Mouse (Mus musculus) layer of hippocampus, adult 8-10 months (tissue): Measurements from ENCODE around the gene Otulin. TPM values are rescaled to one million over a fixed set of nuclear protein-coding genes. Genes with fewer than 3 reads are reported as not detected.
A peak's percentile ranks its signal among the peaks of the same experiment; 100 is the strongest.

ENCODE experiments used
- DNase-seq, 2 experiments: peaks; one replicate each; pipeline ENCODE4 v3.0.0; 2022; ENCODE audit warnings: low spot score in 2 of 2
- total RNA-seq, 4 experiments: library from RNA; stranded (reverse); gene quantifications; 2 replicates each; pipeline ENCODE4 v1.2.4; 2022

The Otulin gene
- total RNA-seq: 10 to 100 TPM; 18.4 to 25.5 (median 21.9) TPM

GRCm38 (mm10) chr15:27630601-27631383, at the start of gene Otulin:
Otulin (minus strand) TSS chr15:27630693.
- peak; percentile 96 to 98 for DNase-seq

GRCm38 (mm10) chr15:27678511-27678910, 48.0 kb upstream of the Otulin start:
- DNase-seq: no peak

GRCm38 (mm10) chr15:27677801-27678200, 47.3 kb upstream of the Otulin start:
- DNase-seq: no peak

- DNase-seq: no peak
Observed at GRCm38 (mm10) chr15:27676211-27676610, 45.7 kb upstream of the Otulin start.

- no peak for DNase-seq
Observed at GRCm38 (mm10) chr15:27675122-27675521, 44.6 kb upstream of the Otulin start.

GRCm38 (mm10) chr15:27674041-27674440, 43.5 kb upstream of the Otulin start:
- DNase-seq: no peak

GRCm38 (mm10) chr15:27673151-27673550, 42.7 kb upstream of the Otulin start:
- DNase-seq: no peak

- no peak for DNase-seq
Observed at GRCm38 (mm10) chr15:27672259-27672658, 41.8 kb upstream of the Otulin start.

- no peak for DNase-seq
Observed at GRCm38 (mm10) chr15:27671612-27672245, 41.2 kb upstream of the Otulin start.

- DNase-seq: no peak
Observed at GRCm38 (mm10) chr15:27670708-27671107, 40.2 kb upstream of the Otulin start.

- DNase-seq: no peak
Observed at GRCm38 (mm10) chr15:27669931-27670411, 39.5 kb upstream of the Otulin start.

GRCm38 (mm10) chr15:27669276-27669675, 38.8 kb upstream of the Otulin start:
- peak in 1 of 2 experiments; percentile 33 for DNase-seq

- no peak for DNase-seq
Observed at GRCm38 (mm10) chr15:27668557-27668956, 38.1 kb upstream of the Otulin start.

- DNase-seq: no peak
Observed at GRCm38 (mm10) chr15:27668001-27668461, 37.5 kb upstream of the Otulin start.

- DNase-seq: no peak
Observed at GRCm38 (mm10) chr15:27666911-27667539, 36.5 kb upstream of the Otulin start.

GRCm38 (mm10) chr15:27665392-27665911, 35.0 kb upstream of the Otulin start:
- no peak for DNase-seq

- no peak for DNase-seq
Observed at GRCm38 (mm10) chr15:27664126-27664525, 33.6 kb upstream of the Otulin start.

GRCm38 (mm10) chr15:27662699-27663098, 32.2 kb upstream of the Otulin start:
- no peak for DNase-seq

GRCm38 (mm10) chr15:27661696-27662095, 31.2 kb upstream of the Otulin start:
- DNase-seq: no peak

- DNase-seq: peak; percentile 82 to 91
Observed at GRCm38 (mm10) chr15:27659592-27660244, 29.2 kb upstream of the Otulin start.

- no peak for DNase-seq
Observed at GRCm38 (mm10) chr15:27659143-27659542, 28.6 kb upstream of the Otulin start.
